Comparison of ENCODE assay signal across 8 mouse cellular contexts in genomic region chr3:84090982-84091381, GRCm38 (mm10). TPM values are rescaled to one million over a fixed set of nuclear protein-coding genes. Genes with fewer than 3 reads are reported as not detected.
DNase-seq lines count a peak whose midpoint lies in the region; ATAC-seq and TF ChIP-seq lines count a peak whose summit lies in the region.

No protein-coding gene starts in this region.

- no peak for TF ChIP-seq EP300 in liver, embryonic 14.5 days (IDR thresholded peaks at IDR 0.05; ENCODE audit: low read depth)

- H3K27me3 ChIP-seq in heart, embryonic 10.5 days (ENCODE audit: insufficient read depth, poor library complexity, severe bottlenecking) = no peaks in the 10 kb centered on the region
- no peaks in the 10 kb centered on the region for H3K27me3 ChIP-seq in liver, embryonic 14.5 days (ENCODE audit: control insufficient read depth, insufficient read depth, low read length)
- no peaks in the 10 kb centered on the region; the same call in 1 of the 2 replicates for H3K27me3 ChIP-seq in forebrain, embryonic 10.5 days (ENCODE audit: poor library complexity, severe bottlenecking)

- peak; percentile 76 for ATAC-seq in common myeloid progenitor, adult 5-6 weeks (replicated peaks; ENCODE audit: low read depth, poor library complexity, severe bottlenecking)
- no peak for ATAC-seq in liver, embryonic 14.5 days (ENCODE audit: insufficient read depth)

- H3K4me1 ChIP-seq in heart, embryonic 10.5 days = no peaks in the 10 kb centered on the region
- H3K4me1 ChIP-seq in ES-E14 (ENCODE audit: control insufficient read depth in 2 of 2, insufficient read depth in 2 of 2, low read length in 2 of 2, poor library complexity in 1 of 2) = no peaks in the 10 kb centered on the region
- no peaks in the 10 kb centered on the region for H3K4me1 ChIP-seq in liver, embryonic 14.5 days (replicated peaks; ENCODE audit: control insufficient read depth in 2 of 2, insufficient read depth in 2 of 2, low read length in 1 of 2)
- H3K4me1 ChIP-seq in forebrain, embryonic 10.5 days = peaks cover 22% of the 10 kb centered on the region

- intact Hi-C loops in gastrocnemius, postnatal 14 days (cut with DNase I; ENCODE audit: low total_unique reads) = no loop called here

- WGBS in heart, embryonic 10.5 days = 33% methylated on average over 2 of the region's 2 CpGs
- WGBS in liver, embryonic 14.5 days (ENCODE audit: insufficient replicate concordance) = 29% methylated on average over 2 of the region's 2 CpGs
- 38% methylated on average over 2 of the region's 2 CpGs for WGBS in forebrain, embryonic 10.5 days

- no peaks in the 10 kb centered on the region for H3K9me3 ChIP-seq in heart, embryonic 10.5 days
- H3K9me3 ChIP-seq in ES-E14 (ENCODE audit: control insufficient read depth, insufficient read depth, low read depth, low read length) = no peaks in the 10 kb centered on the region
- no peaks in the 10 kb centered on the region for H3K9me3 ChIP-seq in liver, embryonic 14.5 days (ENCODE audit: control insufficient read depth, low read length)
- H3K9me3 ChIP-seq in forebrain, embryonic 10.5 days = no peaks in the 10 kb centered on the region

- no peak overlapping the region for H3K9ac ChIP-seq in ES-E14 (ENCODE audit: insufficient read depth, low read depth, low read length, poor library complexity, severe bottlenecking)
- no peak overlapping the region for H3K9ac ChIP-seq in liver, embryonic 14.5 days (replicated peaks)

- H3K4me3 ChIP-seq in heart, embryonic 10.5 days = no peak overlapping the region
- H3K4me3 ChIP-seq in ES-E14 (ENCODE audit: insufficient read depth in 1 of 2, low read depth in 1 of 2, low read length in 2 of 2, poor library complexity in 1 of 2, severe bottlenecking in 1 of 2) = no peak overlapping the region
- no peak overlapping the region for H3K4me3 ChIP-seq in liver, embryonic 14.5 days (ENCODE audit: insufficient read depth in 1 of 2, low read depth in 2 of 2, low read length in 2 of 2)
- no peak overlapping the region for H3K4me3 ChIP-seq in forebrain, embryonic 10.5 days

- in situ Hi-C loops in ES-E14 (cut with MboI; ENCODE audit: low sequenced_read_pairs in 2 of 2, unreplicated experiment in 2 of 2) = no loop called here

- DNase-seq in heart, postnatal 4 days = peak; percentile 27
- no peak for DNase-seq in heart, embryonic 10.5 days (ENCODE audit: low spot score)
- DNase-seq in ES-E14 (ENCODE audit: low read depth, low spot score) = peak; percentile 11
- DNase-seq in liver, embryonic 14.5 days (ENCODE audit: low read depth in 3 of 3, low spot score in 3 of 3) = peak in 1 of 3 experiments; percentile 10
- peak; percentile 52 for DNase-seq in thymus, postnatal 14 days
- DNase-seq in forebrain, embryonic 10.5 days (ENCODE audit: extremely low spot score, low spot score) = no peak
- DNase-seq in gastrocnemius, postnatal 14 days = no peak

- TF ChIP-seq CTCF in liver, embryonic 14.5 days (IDR thresholded peaks at IDR 0.05; ENCODE audit: low read depth) = peak; percentile 52

- no peak overlapping the region for H3K4me2 ChIP-seq in liver, embryonic 14.5 days (ENCODE audit: low read depth)

- H3K36me3 ChIP-seq in heart, embryonic 10.5 days = no peaks in the 10 kb centered on the region
- no peaks in the 10 kb centered on the region for H3K36me3 ChIP-seq in ES-E14 (ENCODE audit: control insufficient read depth, insufficient read depth, low read length, poor library complexity, severe bottlenecking)
- H3K36me3 ChIP-seq in liver, embryonic 14.5 days (replicated peaks; ENCODE audit: control insufficient read depth, insufficient read depth, low read depth) = no peaks in the 10 kb centered on the region
- H3K36me3 ChIP-seq in forebrain, embryonic 10.5 days (replicated peaks) = no peaks in the 10 kb centered on the region

- no peak overlapping the region for H3K27ac ChIP-seq in heart, embryonic 10.5 days
- H3K27ac ChIP-seq in ES-E14 (ENCODE audit: insufficient read depth, low read depth, low read length, poor library complexity, severe bottlenecking) = no peak overlapping the region
- no peak overlapping the region for H3K27ac ChIP-seq in liver, embryonic 14.5 days
- H3K27ac ChIP-seq in forebrain, embryonic 10.5 days = no peak overlapping the region

TF ChIP-seq in ES-E14, 5 proteins besides CTCF, POLR2A, EP300 and RAD21:
- TF ChIP-seq MAFK (IDR thresholded peaks at IDR 0.05; ENCODE audit: insufficient read depth, low read depth, low read length) (no peak), ZNF384 (IDR thresholded peaks at IDR 0.05; ENCODE audit: low read depth, low read length) (no peak), HCFC1 (IDR thresholded peaks at IDR 0.05; ENCODE audit: borderline replicate concordance, insufficient read depth, low read length) (no peak), ZC3H11A (IDR thresholded peaks at IDR 0.05; ENCODE audit: borderline replicate concordance, low read depth, low read length) (no peak), CHD2 (IDR thresholded peaks at IDR 0.05; ENCODE audit: low read depth, low read length) (no peak)

RNA-seq across cellular contexts. Expression of gene Tmem131l, which starts 51.0 kb away (rescaled TPM):
- total RNA-seq in heart, postnatal 4 days (2021) = 10 to 100 TPM; 32.7 to 41.7 TPM
- polyA plus RNA-seq in heart, embryonic 10.5 days (2016; fragmentation: Nextera tagmentation; extraction: Ambion mirVana) = 25.9 and 39.6 TPM in 2 replicates
- 31.5 and 49.3 TPM in 2 replicates for total RNA-seq in ES-E14 (2012; rRNA removed)
- total RNA-seq in common myeloid progenitor, adult 5-6 weeks (2017) = 43.8 and 44.3 TPM in 2 replicates
- 17.9 and 18.9 TPM in 2 replicates for polyA plus RNA-seq in liver, embryonic 14.5 days (2012; rRNA removed)
- 24.5 and 25.3 TPM in 2 replicates for polyA plus RNA-seq in liver, embryonic 14.5 days (2014; fragmentation: Nextera tagmentation; extraction: Ambion mirVana)
- 64.6 and 74.8 TPM in 2 replicates for polyA plus RNA-seq in forebrain, embryonic 10.5 days (2016; fragmentation: Nextera tagmentation; extraction: Ambion mirVana)
- total RNA-seq in gastrocnemius, postnatal 14 days (2021) = 10 to 100 TPM; 16.4 to 19.1 TPM

Comparison
In these comparisons a context has a peak if more than half of its experiments do, and no peak if none do; other contexts are left out.
1. DNase-seq: peak in heart, postnatal 4 days (single experiment), ES-E14 (single experiment) and thymus, postnatal 14 days (single experiment); none in heart, embryonic 10.5 days (single experiment), forebrain, embryonic 10.5 days (single experiment) and gastrocnemius, postnatal 14 days (single experiment).